12 mouse cellular contexts compared by ENCODE assay signal in genomic region chr2:25170326-25171100, GRCm38 (mm10). TPM values are rescaled to one million over a fixed set of nuclear protein-coding genes. Genes with fewer than 3 reads are reported as not detected.
A peak's percentile ranks its signal among the peaks of the same experiment; 100 is the strongest.
DNase-seq lines count a peak whose midpoint lies in the region.
"Had no signal": no experiment of that assay in that cellular context is flagged by ENCODE, and none has a peak within 500 bp of the region (broad histone marks: within the 10 kb centered on the region; RNA-seq: fewer than 3 reads in every experiment).

No protein-coding gene starts in this region.

- peak overlapping the region; percentile 90 for H3K27ac ChIP-seq in embryonic facial prominence, embryonic 10.5 days (replicated peaks)
- H3K27ac ChIP-seq: limb, embryonic 12.5 days; macrophage had no signal

- 76% methylated on average over 10 of the region's 10 CpGs for WGBS in embryonic facial prominence, embryonic 10.5 days

- H3K36me3 ChIP-seq in embryonic facial prominence, embryonic 10.5 days (replicated peaks): no peaks in the 10 kb centered on the region
- H3K36me3 ChIP-seq: limb, embryonic 12.5 days had no signal

- H3K4me1 ChIP-seq in embryonic facial prominence, embryonic 10.5 days: peaks cover 69% of the 10 kb centered on the region

- no peak overlapping the region for H3K4me3 ChIP-seq in embryonic facial prominence, embryonic 10.5 days
- H3K4me3 ChIP-seq: layer of hippocampus, adult 2 months; limb, embryonic 12.5 days had no signal

- peak; percentile 94 for DNase-seq in heart, adult 11 months
- no peak for DNase-seq in heart, postnatal 25 days (ENCODE audit: low spot score)
- DNase-seq in lung, postnatal 36 days: peak; percentile 66
- no peak for DNase-seq in lung, postnatal 25 days (ENCODE audit: low spot score)
- DNase-seq in embryonic facial prominence, embryonic 10.5 days (ENCODE audit: low spot score): no peak
- DNase-seq in natural killer cell, adult 2 months (ENCODE audit: low spot score in 2 of 2): peak; percentile 68 to 75
- DNase-seq in urinary bladder, postnatal 14 days (ENCODE audit: low spot score): no peak
- no peak for DNase-seq in layer of hippocampus, adult 11-12 months (ENCODE audit: low spot score)

- peaks cover 3% of the 10 kb centered on the region for H3K27me3 ChIP-seq in embryonic facial prominence, embryonic 10.5 days (replicated peaks; ENCODE audit: low read depth, poor library complexity, severe bottlenecking)
- H3K27me3 ChIP-seq: limb, embryonic 12.5 days had no signal

- intact Hi-C loops in heart, postnatal 25 days (cut with DNase I): no loop called here

- no peaks in the 10 kb centered on the region for H3K9me3 ChIP-seq in embryonic facial prominence, embryonic 10.5 days
- H3K9me3 ChIP-seq: limb, embryonic 12.5 days had no signal

RNA-seq across cellular contexts. Expression of gene Nrarp, which starts 10.0 kb away (rescaled TPM):
- 10 to 100 TPM in 1 of 2 experiments, 1 to 10 TPM in 1; 7.2 to 11.5 TPM for total RNA-seq in heart, postnatal 25 days (2021)
- polyA plus RNA-seq in embryonic facial prominence, embryonic 10.5 days (2016; fragmentation: Nextera tagmentation; extraction: Ambion mirVana): 19.8 and 26.6 TPM in 2 replicates
- polyA plus RNA-seq: macrophage had no signal

RNA-seq across cellular contexts. Expression of gene Tor4a, which starts 26.2 kb away (rescaled TPM):
- total RNA-seq in heart, postnatal 25 days (2021): 1 to 10 TPM; 4.1 to 4.2 TPM
- polyA plus RNA-seq in embryonic facial prominence, embryonic 10.5 days (2016; fragmentation: Nextera tagmentation; extraction: Ambion mirVana): 2.2 and 2.4 TPM in 2 replicates

RNA-seq across cellular contexts. Expression of gene Nelfb, which starts 40.8 kb away (rescaled TPM):
- total RNA-seq in heart, postnatal 25 days (2021): 10 to 100 TPM; 36.1 to 40.6 TPM
- polyA plus RNA-seq in embryonic facial prominence, embryonic 10.5 days (2016; fragmentation: Nextera tagmentation; extraction: Ambion mirVana): 124 and 125 TPM in 2 replicates

RNA-seq across cellular contexts. Expression of gene Stpg3, which starts 43.9 kb away (rescaled TPM):
- total RNA-seq in heart, postnatal 25 days (2021): not detected
- not detected in 2 replicates for polyA plus RNA-seq in embryonic facial prominence, embryonic 10.5 days (2016; fragmentation: Nextera tagmentation; extraction: Ambion mirVana)
- total RNA-seq: heart, postnatal 14 days had no signal
- polyA plus RNA-seq: limb, embryonic 12.5 days; macrophage had no signal

RNA-seq across cellular contexts. Expression of gene Fam166a, which starts 48.0 kb away (rescaled TPM):
- not detected for total RNA-seq in heart, postnatal 25 days (2021)
- 0.74 and 1.4 TPM in 2 replicates for polyA plus RNA-seq in embryonic facial prominence, embryonic 10.5 days (2016; fragmentation: Nextera tagmentation; extraction: Ambion mirVana)
- total RNA-seq: heart, postnatal 14 days; layer of hippocampus, adult 2 months had no signal
- polyA plus RNA-seq: limb, embryonic 12.5 days; macrophage had no signal

Comparison
In these comparisons a context has a peak if more than half of its experiments do, and no peak if none do; other contexts are left out.
1. DNase-seq: peak in heart, adult 11 months (single experiment), lung, postnatal 36 days (single experiment) and natural killer cell, adult 2 months (2 of 2); none in heart, postnatal 25 days (single experiment), lung, postnatal 25 days (single experiment), embryonic facial prominence, embryonic 10.5 days (single experiment), urinary bladder, postnatal 14 days (single experiment) and layer of hippocampus, adult 11-12 months (single experiment).